Mouse (Mus musculus): ENCODE measurements at regions not wholly inside any gene's neighbourhood (a gene's known extent, or its start where the extent isn't known, plus 50 kb on each side); places are given as distances from the start of the nearest gene placed in this dataset.
A peak's percentile ranks its signal among the peaks of the same experiment; 100 is the strongest.

GRCm38 (mm10) chr4:54460596-54460995, 484.3 kb upstream of the Zfp462 start:
- no peak for DNase-seq

GRCm38 (mm10) chr4:54469176-54469575, 475.7 kb upstream of the Zfp462 start:
- no peak for DNase-seq

- peak; percentile 8 for DNase-seq
Observed at GRCm38 (mm10) chr4:54470022-54471008, 474.5 kb upstream of the Zfp462 start.

- DNase-seq, result no peak
Observed at GRCm38 (mm10) chr4:54471009-54471408, 473.8 kb upstream of the Zfp462 start.

- no peak for DNase-seq
Observed at GRCm38 (mm10) chr4:54481766-54482165, 463.1 kb upstream of the Zfp462 start.

GRCm38 (mm10) chr4:54493074-54493473, 451.8 kb upstream of the Zfp462 start:
- no peak for DNase-seq

GRCm38 (mm10) chr4:54497312-54497994, 447.4 kb upstream of the Zfp462 start:
- no peak for DNase-seq

GRCm38 (mm10) chr4:54515934-54516333, 428.9 kb upstream of the Zfp462 start:
- no peak for DNase-seq

GRCm38 (mm10) chr4:54523283-54523682, 421.6 kb upstream of the Zfp462 start:
- no peak for DNase-seq

GRCm38 (mm10) chr4:54526003-54526586, 418.8 kb upstream of the Zfp462 start:
- no peak for DNase-seq

GRCm38 (mm10) chr4:54527660-54528059, 417.2 kb upstream of the Zfp462 start:
- DNase-seq, result no peak

- DNase-seq, result no peak
Observed at GRCm38 (mm10) chr4:54531739-54532138, 413.1 kb upstream of the Zfp462 start.

- no peak for DNase-seq
Observed at GRCm38 (mm10) chr4:54533846-54534245, 411.0 kb upstream of the Zfp462 start.

GRCm38 (mm10) chr4:54552864-54553618, 391.8 kb upstream of the Zfp462 start:
- no peak for DNase-seq

GRCm38 (mm10) chr4:54563075-54563474, 381.8 kb upstream of the Zfp462 start:
- no peak for DNase-seq

- DNase-seq, result no peak
Observed at GRCm38 (mm10) chr4:54573185-54573584, 371.7 kb upstream of the Zfp462 start.

- DNase-seq, result no peak
Observed at GRCm38 (mm10) chr4:54587197-54587596, 357.7 kb upstream of the Zfp462 start.

- no peak for DNase-seq
Observed at GRCm38 (mm10) chr4:54588704-54589103, 356.1 kb upstream of the Zfp462 start.

- no peak for DNase-seq
Observed at GRCm38 (mm10) chr4:54601671-54602512, 343.0 kb upstream of the Zfp462 start.

GRCm38 (mm10) chr4:54602513-54603205, 342.2 kb upstream of the Zfp462 start:
- no peak for DNase-seq

GRCm38 (mm10) chr4:54610101-54610500, 334.7 kb upstream of the Zfp462 start:
- DNase-seq, result no peak

Data from cerebellum, adult 8-10 months (tissue).